8 mouse cellular contexts compared by ENCODE assay signal in the genomic region with DNA sequence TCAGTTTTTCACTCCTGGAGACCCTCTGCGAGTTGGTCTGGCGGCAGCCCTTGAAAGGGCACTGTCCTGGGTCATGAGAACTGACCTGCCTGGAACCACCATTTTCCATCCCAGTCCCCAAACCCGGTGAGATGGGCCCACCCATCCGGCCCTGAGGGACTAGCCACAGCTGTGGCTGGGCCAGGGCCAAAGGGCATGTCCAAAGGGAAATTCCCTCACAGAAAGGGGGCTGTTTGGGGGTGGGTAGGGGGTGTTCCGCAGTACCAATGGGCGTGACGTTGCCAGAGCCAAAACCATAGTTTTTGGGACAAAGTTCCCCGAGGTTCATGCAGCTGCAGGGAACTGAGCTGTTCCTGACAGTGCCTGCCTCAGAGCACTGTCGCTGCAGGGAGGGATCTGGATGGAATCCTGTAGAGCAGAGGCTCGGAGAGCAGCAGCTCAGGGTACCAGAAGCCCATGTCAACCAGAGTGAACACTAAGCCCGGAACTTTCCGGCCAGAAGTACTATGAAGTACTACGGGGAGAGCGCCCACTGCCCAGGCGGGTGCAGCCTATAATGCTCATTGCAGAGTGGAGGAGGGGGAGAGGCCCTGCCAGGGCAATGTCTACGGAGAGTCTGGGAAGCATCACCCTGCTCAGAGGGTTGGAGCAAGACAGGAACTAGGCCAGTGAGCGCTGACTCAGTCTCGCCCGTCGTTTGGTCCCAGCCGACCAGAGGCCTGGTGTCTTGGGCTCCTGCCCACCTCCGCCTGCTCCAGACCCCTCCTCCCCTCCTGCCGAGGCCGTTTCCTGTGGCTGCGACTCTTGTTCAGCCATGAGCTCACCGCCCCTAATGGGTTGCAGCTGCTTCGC. TPM values are rescaled to one million over a fixed set of nuclear protein-coding genes. Genes with fewer than 3 reads are reported as not detected.
A peak's percentile ranks its signal among the peaks of the same experiment; 100 is the strongest.
DNase-seq lines count a peak whose midpoint lies in the region; ATAC-seq and TF ChIP-seq lines count a peak whose summit lies in the region.

No protein-coding gene starts in this region.

- H3K9me3 ChIP-seq in CH12.LX (replicated peaks; ENCODE audit: low read length), result no peaks in the 10 kb centered on the region
- H3K9me3 ChIP-seq in embryonic facial prominence, embryonic 15.5 days (replicated peaks), result no peaks in the 10 kb centered on the region
- no peaks in the 10 kb centered on the region for H3K9me3 ChIP-seq in heart, embryonic 10.5 days
- no peaks in the 10 kb centered on the region for H3K9me3 ChIP-seq in kidney, embryonic 15.5 days (replicated peaks)
- no peaks in the 10 kb centered on the region for H3K9me3 ChIP-seq in lung, embryonic 14.5 days (ENCODE audit: low read depth, low read length)

- TF ChIP-seq POLR2A in CH12.LX (IDR thresholded peaks at IDR 0.05; ENCODE audit: low read depth, low read length), result no peak
- TF ChIP-seq POLR2A in olfactory bulb, adult 2 months (IDR thresholded peaks at IDR 0.05; ENCODE audit: insufficient read depth, low read depth, low read length), result no peak

- no peak for DNase-seq in CH12.LX (ENCODE audit: extremely low read depth)
- peak; percentile 82 to 88 for DNase-seq in adrenal gland, postnatal 36 days
- DNase-seq in heart, embryonic 10.5 days (ENCODE audit: low spot score), result peak; percentile 88
- peak; percentile 92 for DNase-seq in lung, embryonic 14.5 days

- ATAC-seq in embryonic facial prominence, embryonic 15.5 days (ENCODE audit: insufficient number of reproducible peaks, low FRiP score, low TSS enrichment, low read depth), result peak; percentile 85
- peak; percentile 73 for ATAC-seq in kidney, embryonic 15.5 days (replicated peaks; ENCODE audit: low FRiP score)
- peak; percentile 83 for ATAC-seq in lung, embryonic 14.5 days (ENCODE audit: insufficient read depth)
- ATAC-seq in activated CD4-positive, CD25-positive, alpha-beta regulatory T cell, adult 4 months, result no peak

- TF ChIP-seq EP300 in CH12.LX (IDR thresholded peaks at IDR 0.05; ENCODE audit: low read length), result no peak

- whole genome bisulfite sequencing in embryonic facial prominence, embryonic 15.5 days, result under 1% methylated on average over 27 of the region's 27 CpGs
- 1% methylated on average over 27 of the region's 27 CpGs for whole genome bisulfite sequencing in heart, embryonic 10.5 days
- WGBS in kidney, embryonic 15.5 days, result under 1% methylated on average over 24 of the region's 27 CpGs
- WGBS in lung, embryonic 14.5 days, result 1% methylated on average over 27 of the region's 27 CpGs
- 2% methylated on average over 27 of the region's 27 CpGs for WGBS in olfactory bulb, adult 2 months

- H3K79me2 ChIP-seq in CH12.LX (replicated peaks; ENCODE audit: control insufficient read depth, extremely low read depth, insufficient read depth, poor library complexity, severe bottlenecking), result no peaks in the 10 kb centered on the region

- peak overlapping the region; percentile 25 to 52 (median 51) for H3K4me3 ChIP-seq in CH12.LX (replicated peaks in 1 of 3; ENCODE audit: low read depth in 2 of 3, low read length in 2 of 3, poor library complexity in 1 of 3)
- peak overlapping the region; percentile 65 for H3K4me3 ChIP-seq in embryonic facial prominence, embryonic 15.5 days (replicated peaks)
- peak overlapping the region; percentile 78 for H3K4me3 ChIP-seq in heart, embryonic 10.5 days
- H3K4me3 ChIP-seq in kidney, embryonic 15.5 days (replicated peaks), result peak overlapping the region; percentile 62
- peak overlapping the region; percentile 79 for H3K4me3 ChIP-seq in lung, embryonic 14.5 days (ENCODE audit: low read depth, low read length)
- peak overlapping the region; percentile 52 for H3K4me3 ChIP-seq in olfactory bulb, adult 2 months (ENCODE audit: insufficient read depth, low read depth, low read length)

- peak overlapping the region; percentile 50; the same call in 1 of the 2 replicates for H3K9ac ChIP-seq in CH12.LX (ENCODE audit: insufficient read depth, low read depth)
- peak overlapping the region; percentile 85 for H3K9ac ChIP-seq in embryonic facial prominence, embryonic 15.5 days
- peak overlapping the region; percentile 72 for H3K9ac ChIP-seq in kidney, embryonic 15.5 days
- peak overlapping the region; percentile 85 for H3K9ac ChIP-seq in lung, embryonic 14.5 days

- peak overlapping the region; percentile 94 for H3K4me2 ChIP-seq in CH12.LX (ENCODE audit: insufficient read depth, low read depth, poor library complexity, severe bottlenecking)
- peak overlapping the region; percentile 87 for H3K4me2 ChIP-seq in embryonic facial prominence, embryonic 15.5 days (replicated peaks)
- peak overlapping the region; percentile 92 for H3K4me2 ChIP-seq in kidney, embryonic 15.5 days
- peak overlapping the region; percentile 76 for H3K4me2 ChIP-seq in lung, embryonic 14.5 days

- peaks cover 0 to 19% of the 10 kb centered on the region in 2 experiments; a peak in 2 of 4 replicates for H3K4me1 ChIP-seq in CH12.LX (ENCODE audit: control insufficient read depth in 1 of 2, insufficient read depth in 2 of 2)
- H3K4me1 ChIP-seq in embryonic facial prominence, embryonic 15.5 days, result peaks cover 32% of the 10 kb centered on the region
- peaks cover 23% of the 10 kb centered on the region for H3K4me1 ChIP-seq in heart, embryonic 10.5 days
- H3K4me1 ChIP-seq in kidney, embryonic 15.5 days, result peaks cover 54% of the 10 kb centered on the region
- H3K4me1 ChIP-seq in lung, embryonic 14.5 days (ENCODE audit: insufficient read depth), result peaks cover 4% of the 10 kb centered on the region; the same call in 1 of the 2 replicates
- peaks cover 20% of the 10 kb centered on the region for H3K4me1 ChIP-seq in olfactory bulb, adult 2 months (ENCODE audit: control insufficient read depth, insufficient read depth, low read length)

- no peak overlapping the region for H3K27ac ChIP-seq in CH12.LX (ENCODE audit: insufficient read depth, low read depth)
- H3K27ac ChIP-seq in embryonic facial prominence, embryonic 15.5 days (replicated peaks), result peak overlapping the region; percentile 96
- H3K27ac ChIP-seq in heart, embryonic 10.5 days, result peak overlapping the region; percentile 94
- H3K27ac ChIP-seq in kidney, embryonic 15.5 days, result peak overlapping the region; percentile 96
- peak overlapping the region; percentile 98 for H3K27ac ChIP-seq in lung, embryonic 14.5 days (ENCODE audit: low read depth)
- peak overlapping the region; percentile 89 for H3K27ac ChIP-seq in olfactory bulb, adult 2 months (ENCODE audit: insufficient read depth, low read depth, low read length)

- H3K27me3 ChIP-seq in CH12.LX (replicated peaks), result peaks cover 32% of the 10 kb centered on the region
- no peaks in the 10 kb centered on the region for H3K27me3 ChIP-seq in embryonic facial prominence, embryonic 15.5 days
- 0 out of 2 replicates have a peak, but pooled peaks cover 11% of the 10 kb centered on the region for H3K27me3 ChIP-seq in heart, embryonic 10.5 days (ENCODE audit: insufficient read depth, poor library complexity, severe bottlenecking)
- no peaks in the 10 kb centered on the region for H3K27me3 ChIP-seq in kidney, embryonic 15.5 days
- H3K27me3 ChIP-seq in lung, embryonic 14.5 days (ENCODE audit: insufficient read depth, low read length), result no peaks in the 10 kb centered on the region

- TF ChIP-seq RAD21 in CH12.LX (IDR thresholded peaks at IDR 0.05; ENCODE audit: low read depth, low read length), result no peak

- TF ChIP-seq CTCF in CH12.LX (conservative IDR thresholded peaks at IDR 0.05 in 1 of 2, IDR thresholded peaks at IDR 0.05 in 1 of 2; ENCODE audit: low read depth in 2 of 2, low read length in 2 of 2), result no peak
- no peak for TF ChIP-seq CTCF in lung, embryonic 14.5 days (IDR thresholded peaks at IDR 0.05; ENCODE audit: low read depth)
- TF ChIP-seq CTCF in olfactory bulb, adult 2 months (IDR thresholded peaks at IDR 0.05; ENCODE audit: insufficient read depth, low read depth, low read length), result no peak

- H3K36me3 ChIP-seq in CH12.LX (replicated peaks in 1 of 2; ENCODE audit: control insufficient read depth in 1 of 2, insufficient read depth in 1 of 2, low read length in 1 of 2), result no peaks in the 10 kb centered on the region
- H3K36me3 ChIP-seq in embryonic facial prominence, embryonic 15.5 days, result peaks cover 37% of the 10 kb centered on the region
- peaks cover 34% of the 10 kb centered on the region for H3K36me3 ChIP-seq in heart, embryonic 10.5 days
- H3K36me3 ChIP-seq in kidney, embryonic 15.5 days, result peaks cover 34% of the 10 kb centered on the region
- peaks cover 35% of the 10 kb centered on the region for H3K36me3 ChIP-seq in lung, embryonic 14.5 days (ENCODE audit: insufficient read depth)

- in situ Hi-C loops in CH12.LX (cut with MboI; ENCODE audit: low pct_ligation_motif_present, low pct_unique_long_range_greater_than_20kb, low sequenced_read_pairs), result no loop called here

- dilution Hi-C loops in CH12.LX (cut with MboI; ENCODE audit: extremely low pct_ligation_motif_present, extremely low pct_unique_long_range_greater_than_20kb, low sequenced_read_pairs), result no loop called here

RNA-seq across cellular contexts. Expression of a gene that starts 1.0 kb away (rescaled TPM):
- total RNA-seq in CH12.LX (2012; rRNA removed) (3.8 and 8.9 TPM in 2 replicates), CH12.LX (2014; rRNA removed) (0.62 and 0.85 TPM in 2 replicates)
- 1.1 and 2.2 TPM in 2 replicates for polyA plus RNA-seq in CH12.LX (2012; ENCODE audit: insufficient read length, low read depth)
- 10 to 100 TPM; 46.6 to 51.6 TPM for total RNA-seq in adrenal gland, postnatal 36 days (2021)
- polyA plus RNA-seq in embryonic facial prominence, embryonic 15.5 days (2015; fragmentation: Nextera tagmentation; extraction: Ambion mirVana), result 144 and 150 TPM in 2 replicates
- polyA plus RNA-seq in heart, embryonic 10.5 days (2016; fragmentation: Nextera tagmentation; extraction: Ambion mirVana), result 72.3 and 86.4 TPM in 2 replicates
- 86.1 and 105 TPM in 2 replicates for polyA plus RNA-seq in kidney, embryonic 15.5 days (2015; fragmentation: Nextera tagmentation; extraction: Ambion mirVana)
- 96.8 and 108 TPM in 2 replicates for polyA plus RNA-seq in lung, embryonic 14.5 days (2014; fragmentation: Nextera tagmentation; extraction: Ambion mirVana)
- not detected in 2 replicates for polyA plus RNA-seq in olfactory bulb, adult 2 months (2012; ENCODE audit: insufficient read depth, insufficient read length, low replicate concordance, missing spikeins)
- polyA plus RNA-seq in activated CD4-positive, CD25-positive, alpha-beta regulatory T cell, adult 4 months (2017; shearing (Covaris generic)), result not detected

RNA-seq across cellular contexts. Expression of a gene that starts 29.9 kb away (rescaled TPM):
- total RNA-seq in CH12.LX (2012; rRNA removed) (0.64 and 0.71 TPM in 2 replicates), CH12.LX (2014; rRNA removed) (not detected in 2 replicates)
- 1.9 and 2.6 TPM in 2 replicates for polyA plus RNA-seq in CH12.LX (2012; ENCODE audit: insufficient read length, low read depth)
- total RNA-seq in adrenal gland, postnatal 36 days (2021), result 1 to 10 TPM; 1.7 to 2.5 TPM
- polyA plus RNA-seq in embryonic facial prominence, embryonic 15.5 days (2015; fragmentation: Nextera tagmentation; extraction: Ambion mirVana), result 0.53 and 0.60 TPM in 2 replicates
- polyA plus RNA-seq in heart, embryonic 10.5 days (2016; fragmentation: Nextera tagmentation; extraction: Ambion mirVana), result 0.27 and 0.57 TPM in 2 replicates
- 0.93 and 1.1 TPM in 2 replicates for polyA plus RNA-seq in kidney, embryonic 15.5 days (2015; fragmentation: Nextera tagmentation; extraction: Ambion mirVana)
- polyA plus RNA-seq in lung, embryonic 14.5 days (2014; fragmentation: Nextera tagmentation; extraction: Ambion mirVana), result 0.35 and 0.74 TPM in 2 replicates
- polyA plus RNA-seq in olfactory bulb, adult 2 months (2012; ENCODE audit: insufficient read depth, insufficient read length, low replicate concordance, missing spikeins), result not detected in 2 replicates
- polyA plus RNA-seq in activated CD4-positive, CD25-positive, alpha-beta regulatory T cell, adult 4 months (2017; shearing (Covaris generic)), result under 1 TPM in 1 of 2 experiments, not detected in 1; 0.98 TPM

RNA-seq across cellular contexts. Expression of a gene that starts 35.0 kb away (rescaled TPM):
- total RNA-seq in CH12.LX (2012; rRNA removed) (17.5 and 20.0 TPM in 2 replicates), CH12.LX (2014; rRNA removed) (11.5 and 15.8 TPM in 2 replicates)
- polyA plus RNA-seq in CH12.LX (2012; ENCODE audit: insufficient read length, low read depth), result 19.3 and 20.8 TPM in 2 replicates
- total RNA-seq in adrenal gland, postnatal 36 days (2021), result 10 to 100 TPM; 51.9 to 62.1 TPM
- polyA plus RNA-seq in embryonic facial prominence, embryonic 15.5 days (2015; fragmentation: Nextera tagmentation; extraction: Ambion mirVana), result 33.7 and 33.8 TPM in 2 replicates
- polyA plus RNA-seq in heart, embryonic 10.5 days (2016; fragmentation: Nextera tagmentation; extraction: Ambion mirVana), result 21.5 and 31.1 TPM in 2 replicates
- polyA plus RNA-seq in kidney, embryonic 15.5 days (2015; fragmentation: Nextera tagmentation; extraction: Ambion mirVana), result 38.5 and 43.8 TPM in 2 replicates
- 25.8 and 28.3 TPM in 2 replicates for polyA plus RNA-seq in lung, embryonic 14.5 days (2014; fragmentation: Nextera tagmentation; extraction: Ambion mirVana)
- polyA plus RNA-seq in olfactory bulb, adult 2 months (2012; ENCODE audit: insufficient read depth, insufficient read length, low replicate concordance, missing spikeins), result not detected in 2 replicates
- 1 to 10 TPM; 1.9 to 2.2 TPM for polyA plus RNA-seq in activated CD4-positive, CD25-positive, alpha-beta regulatory T cell, adult 4 months (2017; shearing (Covaris generic))

RNA-seq across cellular contexts. Expression of a gene that starts 56.7 kb away (rescaled TPM):
- total RNA-seq in CH12.LX (2012; rRNA removed), result not detected in 2 replicates
- total RNA-seq in CH12.LX (2014; rRNA removed), result not detected in 2 replicates
- not detected in 2 replicates for polyA plus RNA-seq in CH12.LX (2012; ENCODE audit: insufficient read length, low read depth)
- not detected for total RNA-seq in adrenal gland, postnatal 36 days (2021)
- 0.19 TPM in 1 of 2 replicates, not detected in the other for polyA plus RNA-seq in embryonic facial prominence, embryonic 15.5 days (2015; fragmentation: Nextera tagmentation; extraction: Ambion mirVana)
- polyA plus RNA-seq in heart, embryonic 10.5 days (2016; fragmentation: Nextera tagmentation; extraction: Ambion mirVana), result not detected in 2 replicates
- not detected in 2 replicates for polyA plus RNA-seq in kidney, embryonic 15.5 days (2015; fragmentation: Nextera tagmentation; extraction: Ambion mirVana)
- not detected in 2 replicates for polyA plus RNA-seq in lung, embryonic 14.5 days (2014; fragmentation: Nextera tagmentation; extraction: Ambion mirVana)
- not detected in 2 replicates for polyA plus RNA-seq in olfactory bulb, adult 2 months (2012; ENCODE audit: insufficient read depth, insufficient read length, low replicate concordance, missing spikeins)
- polyA plus RNA-seq in activated CD4-positive, CD25-positive, alpha-beta regulatory T cell, adult 4 months (2017; shearing (Covaris generic)), result not detected

Comparison
In these comparisons a context has a peak if more than half of its experiments do, and no peak if none do; other contexts are left out.
1. RNA of a gene that starts 1.0 kb away (polyA plus RNA-seq): 144 to 150 TPM in embryonic facial prominence, embryonic 15.5 days, 96.8 to 108 TPM in lung, embryonic 14.5 days, 86.1 to 105 TPM in kidney, embryonic 15.5 days and 72.3 to 86.4 TPM in heart, embryonic 10.5 days; 1.1 to 2.2 TPM in CH12.LX, not detected in activated CD4-positive, CD25-positive, alpha-beta regulatory T cell, adult 4 months and not detected in olfactory bulb, adult 2 months; every median in the first group is over 10 times any median in the second.
2. Peak in every context shown above with its lines, with median percentiles within 50 percentile points of each other: H3K4me2 ChIP-seq, H3K4me3 ChIP-seq and H3K9ac ChIP-seq.